Mouse (Mus musculus): ENCODE results near the gene Ciapin1. TPM values are rescaled to one million over a fixed set of nuclear protein-coding genes. Genes with fewer than 3 reads are reported as not detected.

The Ciapin1 gene
- polyA plus RNA-seq, 1 experiment from 2014 or later = 141 TPM

DNA sequence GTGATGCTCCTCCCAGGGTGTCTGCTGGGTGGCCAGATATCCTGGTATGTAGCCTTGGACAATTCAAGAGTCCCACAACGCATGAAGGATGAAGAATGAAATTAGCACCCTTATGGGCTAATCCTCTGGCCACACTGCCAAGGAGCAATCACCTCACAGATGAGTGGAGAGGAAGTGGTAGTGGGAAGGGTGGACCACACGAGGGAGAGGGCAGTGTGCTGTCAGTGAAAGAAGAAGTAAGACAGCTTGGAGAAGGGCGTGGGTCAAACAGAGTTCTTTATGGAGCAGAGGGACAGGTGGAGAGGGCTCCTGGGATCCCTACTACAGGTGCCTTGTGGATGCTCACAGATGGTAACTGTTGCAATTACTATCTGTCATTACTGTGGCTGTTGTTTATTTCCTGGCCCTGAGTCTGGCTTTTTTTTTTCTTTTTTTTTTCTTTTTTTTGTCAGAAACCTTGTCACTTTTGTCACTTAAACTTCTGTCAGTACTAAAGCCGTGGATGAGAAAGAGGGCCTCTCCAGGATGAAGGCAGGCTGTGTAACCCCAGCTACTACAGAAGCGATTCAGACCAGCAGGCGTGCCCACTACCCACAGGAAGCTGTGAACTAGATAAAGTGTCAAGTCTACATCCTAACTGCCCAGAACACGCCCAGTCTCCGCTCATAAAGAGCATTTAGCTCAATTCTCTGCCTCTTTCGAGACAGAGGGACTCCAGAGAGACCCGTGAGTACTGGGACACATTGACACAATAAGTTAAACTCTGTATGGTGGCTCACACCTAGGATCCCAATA, 33.4 kb downstream of the Ciapin1 start:
- 67% methylated on average over 10 of the region's 10 CpGs for WGBS
- Histone ChIP-seq H3K4me1 (no peaks in the 10 kb centered on the region), H3K9me3 (no peaks in the 10 kb centered on the region), H3K4me2 (replicated peaks) (no peak overlapping the region), H3K27me3 (0 out of 2 replicates have a peak, but pooled peaks cover 4% of the 10 kb centered on the region), H3K4me3 (no peak overlapping the region), H3K36me3 (no peaks in the 10 kb centered on the region), H3K9ac (no peak overlapping the region), H3K27ac (no peak overlapping the region)
- ATAC-seq (ENCODE audit: insufficient number of reproducible peaks, insufficient read depth, low FRiP score, low TSS enrichment) = no peak

DNA sequence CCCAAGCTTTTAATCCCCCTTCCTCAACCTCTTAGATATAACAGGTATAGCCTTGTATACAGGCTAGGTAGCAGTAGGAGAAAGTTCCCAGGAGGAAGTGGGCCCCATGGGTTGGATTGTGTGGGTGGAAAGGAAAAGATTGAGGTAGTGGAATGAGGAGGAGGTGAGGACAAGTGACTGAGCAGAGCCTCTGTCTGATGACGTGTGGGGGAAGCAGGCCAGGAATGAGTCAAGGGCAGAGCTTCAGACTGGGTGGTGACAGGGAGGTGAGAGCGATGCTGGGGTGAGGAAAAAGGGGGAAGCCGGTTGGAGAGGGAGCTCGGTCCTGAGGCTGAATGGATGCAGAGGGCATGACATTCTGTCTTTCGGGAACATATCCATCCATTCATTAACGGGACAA, 34.6 kb downstream of the Ciapin1 start:
- Histone ChIP-seq H3K4me3 (no peak overlapping the region), H3K36me3 (no peaks in the 10 kb centered on the region), H3K27ac (no peak overlapping the region), H3K27me3 (0 out of 2 replicates have a peak, but pooled peaks cover 4% of the 10 kb centered on the region), H3K9me3 (no peaks in the 10 kb centered on the region), H3K4me1 (no peaks in the 10 kb centered on the region), H3K9ac (no peak overlapping the region), H3K4me2 (replicated peaks) (no peak overlapping the region)
- no peak for ATAC-seq (ENCODE audit: insufficient number of reproducible peaks, insufficient read depth, low FRiP score, low TSS enrichment)
- WGBS = 72% methylated on average over 6 of the region's 6 CpGs

DNA sequence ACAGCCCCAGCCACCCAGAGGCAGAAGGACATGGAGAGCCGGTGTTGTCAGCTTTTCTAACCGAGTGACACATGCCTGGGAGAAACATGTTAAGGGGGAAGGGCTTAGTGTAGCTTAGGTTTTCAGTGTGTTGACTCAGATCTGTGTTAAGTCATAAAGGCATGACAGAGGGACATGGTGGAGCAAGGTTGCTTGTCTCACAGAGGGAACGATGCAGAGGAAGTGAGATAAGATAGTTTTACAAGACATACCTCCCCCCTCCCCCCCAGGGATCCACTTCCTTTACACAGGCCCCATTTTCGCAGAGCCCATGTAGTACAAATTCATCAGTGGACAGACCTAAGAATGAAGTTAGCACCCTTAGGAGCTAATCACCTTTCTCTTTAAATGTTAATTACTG, 35.8 kb downstream of the Ciapin1 start:
- no peak for ATAC-seq (ENCODE audit: insufficient number of reproducible peaks, insufficient read depth, low FRiP score, low TSS enrichment)
- H3K4me1 ChIP-seq = no peaks in the 10 kb centered on the region
- H3K9me3 ChIP-seq = no peaks in the 10 kb centered on the region
- H3K4me2 ChIP-seq (replicated peaks) = no peak overlapping the region
- H3K27ac ChIP-seq = no peak overlapping the region
- H3K36me3 ChIP-seq = no peaks in the 10 kb centered on the region
- 0 out of 2 replicates have a peak, but pooled peaks cover 4% of the 10 kb centered on the region for H3K27me3 ChIP-seq
- H3K9ac ChIP-seq = no peak overlapping the region
- WGBS = 83% methylated on average over 4 of the region's 4 CpGs
- no peak overlapping the region for H3K4me3 ChIP-seq

DNA sequence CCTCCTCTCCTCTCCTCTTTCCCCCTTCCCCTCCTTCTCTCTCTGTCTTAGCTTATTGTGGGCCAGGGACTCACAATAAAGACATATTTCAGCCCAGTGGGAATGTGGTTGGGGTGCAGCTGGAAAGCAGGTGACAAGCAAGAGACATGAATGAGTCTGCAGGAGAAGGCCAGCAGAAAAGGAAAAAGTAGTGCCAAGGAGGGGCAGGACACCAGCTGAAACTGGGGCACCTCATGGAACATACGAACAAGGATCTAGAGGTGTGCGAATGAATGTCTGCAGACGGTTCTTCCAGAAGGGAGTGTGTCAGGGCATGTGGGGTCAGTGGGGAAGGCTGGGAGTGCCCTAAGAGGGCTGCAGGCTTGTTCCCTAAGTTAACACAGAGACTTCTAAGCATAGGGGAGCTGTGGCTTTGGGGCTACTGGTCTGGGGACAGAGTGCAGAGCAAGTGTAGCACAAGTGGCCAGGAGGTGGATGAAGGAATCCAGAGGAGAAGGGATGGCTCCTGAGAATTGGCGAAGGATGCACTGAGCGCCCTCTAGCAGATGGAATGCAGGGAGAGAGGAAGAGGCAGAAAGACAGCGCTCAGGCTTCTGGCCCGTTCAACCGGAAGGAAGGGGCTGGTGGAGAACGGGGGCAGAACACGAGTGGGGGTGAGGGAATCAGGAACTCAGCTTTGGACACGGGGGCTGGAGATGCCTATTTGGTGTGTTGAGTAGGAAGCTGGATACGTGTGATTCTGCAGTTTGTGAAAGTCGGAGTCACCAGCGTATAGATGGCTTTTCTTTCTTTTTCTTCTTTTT, 36.7 kb downstream of the Ciapin1 start:
- no peak for ATAC-seq (ENCODE audit: insufficient number of reproducible peaks, insufficient read depth, low FRiP score, low TSS enrichment)
- 0 out of 2 replicates have a peak, but pooled peaks cover 4% of the 10 kb centered on the region for H3K27me3 ChIP-seq
- H3K4me3 ChIP-seq = no peak overlapping the region
- 45% methylated on average over 14 of the region's 14 CpGs for WGBS
- no peaks in the 10 kb centered on the region for H3K4me1 ChIP-seq
- H3K36me3 ChIP-seq = no peaks in the 10 kb centered on the region
- no peaks in the 10 kb centered on the region for H3K9me3 ChIP-seq
- no peak overlapping the region for H3K27ac ChIP-seq
- no peak overlapping the region for H3K4me2 ChIP-seq (replicated peaks)
- H3K9ac ChIP-seq = no peak overlapping the region

DNA sequence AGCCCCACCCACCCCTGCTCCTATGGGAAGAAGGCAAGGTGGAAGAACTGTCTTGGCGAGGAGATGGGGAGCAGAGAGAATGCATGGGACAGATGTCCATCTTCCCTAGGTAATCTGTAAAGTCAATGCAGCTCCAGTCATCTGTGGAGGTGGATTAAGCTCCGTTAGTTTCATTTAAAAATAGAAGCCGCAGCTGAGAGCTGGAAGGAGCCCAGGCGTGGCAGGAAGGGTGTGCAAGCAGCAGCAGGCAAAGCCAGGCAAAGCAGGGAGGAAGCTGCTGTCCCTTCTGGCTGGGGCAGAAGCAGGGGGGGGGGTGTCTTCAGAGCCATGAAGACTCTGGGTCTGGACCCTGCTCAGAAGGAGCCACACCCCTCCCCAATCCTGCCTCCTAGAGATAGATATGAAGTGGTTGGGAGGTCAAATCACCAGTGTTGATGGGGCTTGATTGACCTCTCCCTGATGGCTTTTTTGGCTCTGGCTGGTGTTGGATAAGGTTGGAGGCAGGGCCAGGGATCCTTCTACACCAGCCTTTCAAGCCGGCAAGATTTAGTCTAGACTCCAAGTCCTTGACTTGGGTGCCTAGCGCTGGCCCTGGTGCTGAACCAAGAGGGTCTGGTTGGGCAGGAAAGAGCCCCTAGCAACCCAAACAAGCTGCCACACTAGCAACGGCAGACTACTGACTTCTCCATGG, 37.7 kb downstream of the Ciapin1 start:
- no peak overlapping the region for H3K4me2 ChIP-seq (replicated peaks)
- 0 out of 2 replicates have a peak, but pooled peaks cover 4% of the 10 kb centered on the region for H3K27me3 ChIP-seq
- no peaks in the 10 kb centered on the region for H3K9me3 ChIP-seq
- WGBS = 68% methylated on average over 7 of the region's 7 CpGs
- H3K27ac ChIP-seq = no peak overlapping the region
- no peak overlapping the region for H3K9ac ChIP-seq
- H3K4me1 ChIP-seq = no peaks in the 10 kb centered on the region
- H3K36me3 ChIP-seq = no peaks in the 10 kb centered on the region
- no peak for ATAC-seq (ENCODE audit: insufficient number of reproducible peaks, insufficient read depth, low FRiP score, low TSS enrichment)
- no peak overlapping the region for H3K4me3 ChIP-seq

DNA sequence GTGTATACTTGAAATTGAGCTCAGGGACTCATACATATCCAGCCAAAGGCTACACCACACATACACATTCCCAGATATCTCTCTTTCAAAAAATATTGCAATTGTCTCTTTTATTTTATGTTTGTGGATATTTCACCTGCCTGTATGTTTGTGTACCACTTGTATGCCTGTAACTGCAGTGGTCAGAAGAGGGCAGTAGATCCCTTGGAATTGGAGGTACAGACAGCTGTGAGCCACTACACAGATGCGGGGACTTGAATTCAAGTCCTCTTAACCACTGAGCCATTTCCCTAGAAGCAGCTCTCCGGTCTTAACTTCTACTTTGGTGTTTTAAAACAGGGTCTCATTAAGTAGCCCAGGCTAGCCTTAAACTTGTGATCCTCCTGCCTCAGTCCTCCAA, 43.4 kb downstream of the Ciapin1 start:
- no peaks in the 10 kb centered on the region for H3K9me3 ChIP-seq
- no peak overlapping the region for H3K4me2 ChIP-seq (replicated peaks)
- 93% methylated on average over 2 of the region's 2 CpGs for WGBS
- H3K27ac ChIP-seq = no peak overlapping the region
- no peaks in the 10 kb centered on the region for H3K36me3 ChIP-seq
- no peaks in the 10 kb centered on the region for H3K4me1 ChIP-seq
- no peak overlapping the region for H3K9ac ChIP-seq
- no peak overlapping the region for H3K4me3 ChIP-seq
- H3K27me3 ChIP-seq = no peaks in the 10 kb centered on the region
- ATAC-seq (ENCODE audit: insufficient number of reproducible peaks, insufficient read depth, low FRiP score, low TSS enrichment) = no peak

DNA sequence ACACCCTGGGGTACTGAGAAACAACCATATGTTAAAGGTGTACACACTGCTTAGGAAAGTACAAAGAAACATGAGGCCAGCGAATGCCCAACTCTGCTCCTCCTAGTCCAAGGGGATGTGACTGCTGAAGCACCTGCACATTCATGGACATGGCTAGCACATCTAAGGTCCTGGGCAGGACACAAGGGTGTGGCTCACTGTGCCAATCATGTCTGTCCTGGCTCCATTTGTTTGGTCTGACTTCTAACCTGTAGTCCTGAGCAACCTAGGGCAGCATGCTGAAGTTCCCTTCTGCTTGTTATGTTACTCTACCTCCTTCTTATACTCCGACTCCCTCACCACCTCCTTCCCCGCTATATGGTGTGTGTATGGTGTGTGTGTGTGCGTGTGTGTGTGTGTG, 43.8 kb downstream of the Ciapin1 start:
- no peak overlapping the region for H3K4me2 ChIP-seq (replicated peaks)
- WGBS = 93% methylated on average over 4 of the region's 4 CpGs

DNA sequence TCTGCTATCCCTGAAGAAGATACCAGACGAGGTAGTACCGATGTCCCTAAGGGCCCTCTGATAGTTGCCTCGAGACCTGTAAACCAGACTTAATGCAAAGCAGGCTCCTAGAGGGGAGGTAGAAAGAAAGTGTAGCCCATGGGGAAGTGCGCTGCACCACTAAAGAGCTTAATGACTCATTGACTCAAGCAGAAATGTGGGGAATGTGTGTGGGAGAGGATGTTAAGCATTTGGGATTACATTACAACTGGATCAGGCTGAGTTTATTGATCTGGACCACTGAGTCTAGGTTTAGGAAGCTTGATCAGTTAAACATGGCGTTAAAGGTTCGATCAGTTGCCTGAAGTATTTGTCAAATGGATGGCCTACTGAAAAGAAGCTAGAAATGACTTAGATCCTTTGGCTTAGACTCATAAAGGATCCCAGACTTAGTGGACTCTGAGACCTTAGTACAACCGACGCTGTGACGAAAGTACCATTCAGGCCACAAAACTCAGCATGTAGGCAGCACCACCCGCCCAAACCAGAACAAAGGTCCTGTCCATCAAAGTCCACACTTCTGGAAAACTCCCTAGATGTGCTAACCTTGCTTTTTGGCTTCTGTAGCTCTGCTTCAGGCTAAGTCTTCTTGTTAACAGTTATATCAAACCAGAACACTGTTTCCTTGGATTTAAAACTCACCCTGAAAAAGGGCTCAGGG, 48.8 kb downstream of the Ciapin1 start:
- WGBS = 70% methylated on average over 10 of the region's 10 CpGs
- Histone ChIP-seq H3K4me3 (no peak overlapping the region), H3K36me3 (no peaks in the 10 kb centered on the region), H3K27ac (no peak overlapping the region), H3K27me3 (no peaks in the 10 kb centered on the region), H3K4me2 (replicated peaks) (no peak overlapping the region), H3K4me1 (peaks cover 16% of the 10 kb centered on the region; the same call in 1 of the 2 replicates), H3K9me3 (no peaks in the 10 kb centered on the region), H3K9ac (no peak overlapping the region)
- no peak for ATAC-seq (ENCODE audit: insufficient number of reproducible peaks, insufficient read depth, low FRiP score, low TSS enrichment)

More for the DNA sequence above, 43.8 kb downstream of the Ciapin1 start:
- Histone ChIP-seq H3K27me3 (no peaks in the 10 kb centered on the region), H3K27ac (no peak overlapping the region), H3K4me3 (no peak overlapping the region), H3K36me3 (no peaks in the 10 kb centered on the region), H3K9me3 (no peaks in the 10 kb centered on the region), H3K9ac (no peak overlapping the region), H3K4me1 (no peaks in the 10 kb centered on the region)
- no peak for ATAC-seq (ENCODE audit: insufficient number of reproducible peaks, insufficient read depth, low FRiP score, low TSS enrichment)

DNA sequence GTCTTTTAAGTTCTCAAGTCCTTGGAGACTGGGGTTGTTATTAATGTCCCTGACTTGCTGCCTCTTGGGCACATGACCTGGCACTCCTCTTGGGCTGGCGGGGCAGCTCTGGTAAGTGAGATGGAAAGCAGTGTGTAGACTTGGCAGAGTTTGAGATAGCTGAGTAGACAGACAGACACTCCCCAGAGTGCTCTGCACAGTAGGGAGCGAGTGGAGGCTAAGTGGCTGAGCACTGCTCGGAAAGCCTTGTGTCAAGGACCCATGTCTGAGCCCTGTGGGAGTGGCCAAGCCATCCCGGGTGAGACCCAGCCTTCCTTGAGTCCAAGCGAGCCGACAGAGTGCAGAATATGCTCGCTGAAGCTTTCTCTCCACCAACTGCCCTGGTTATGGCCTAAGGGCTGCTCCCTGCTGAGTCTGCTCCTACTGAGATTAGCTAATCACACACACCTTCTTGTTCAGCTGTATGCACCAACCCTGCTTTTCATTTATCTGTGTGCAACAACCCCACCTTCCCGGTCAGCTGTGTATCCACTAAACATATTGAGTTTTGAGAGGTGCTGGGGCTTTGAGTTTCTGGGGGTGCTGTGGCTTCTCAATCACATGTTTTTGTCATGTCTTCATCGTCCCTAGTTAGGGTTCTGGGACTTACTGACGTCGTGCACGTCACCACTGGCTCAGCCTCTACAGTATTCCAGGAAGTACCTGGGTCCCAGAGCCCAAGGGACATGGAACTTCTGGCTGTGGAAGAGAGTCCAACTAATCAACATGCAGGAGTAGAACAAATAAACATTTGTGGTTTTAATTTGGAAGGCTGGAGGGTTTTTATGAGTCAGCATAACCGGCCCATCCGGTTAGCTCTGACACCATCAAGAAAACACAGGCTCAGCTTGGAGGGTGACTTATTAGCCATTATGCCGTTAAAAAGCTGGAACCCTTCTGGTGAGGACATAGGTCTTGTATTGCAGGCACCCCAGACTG, 50.3 kb downstream of the Ciapin1 start:
- H3K36me3 ChIP-seq = no peaks in the 10 kb centered on the region
- WGBS = 56% methylated on average over 15 of the region's 15 CpGs
- H3K4me3 ChIP-seq = no peak overlapping the region
- no peak for ATAC-seq (ENCODE audit: insufficient number of reproducible peaks, insufficient read depth, low FRiP score, low TSS enrichment)
- H3K4me2 ChIP-seq (replicated peaks) = no peak overlapping the region
- no peaks in the 10 kb centered on the region for H3K27me3 ChIP-seq
- no peak overlapping the region for H3K9ac ChIP-seq
- peaks cover 16% of the 10 kb centered on the region; the same call in 1 of the 2 replicates for H3K4me1 ChIP-seq
- no peak overlapping the region for H3K27ac ChIP-seq
- H3K9me3 ChIP-seq = no peaks in the 10 kb centered on the region

DNA sequence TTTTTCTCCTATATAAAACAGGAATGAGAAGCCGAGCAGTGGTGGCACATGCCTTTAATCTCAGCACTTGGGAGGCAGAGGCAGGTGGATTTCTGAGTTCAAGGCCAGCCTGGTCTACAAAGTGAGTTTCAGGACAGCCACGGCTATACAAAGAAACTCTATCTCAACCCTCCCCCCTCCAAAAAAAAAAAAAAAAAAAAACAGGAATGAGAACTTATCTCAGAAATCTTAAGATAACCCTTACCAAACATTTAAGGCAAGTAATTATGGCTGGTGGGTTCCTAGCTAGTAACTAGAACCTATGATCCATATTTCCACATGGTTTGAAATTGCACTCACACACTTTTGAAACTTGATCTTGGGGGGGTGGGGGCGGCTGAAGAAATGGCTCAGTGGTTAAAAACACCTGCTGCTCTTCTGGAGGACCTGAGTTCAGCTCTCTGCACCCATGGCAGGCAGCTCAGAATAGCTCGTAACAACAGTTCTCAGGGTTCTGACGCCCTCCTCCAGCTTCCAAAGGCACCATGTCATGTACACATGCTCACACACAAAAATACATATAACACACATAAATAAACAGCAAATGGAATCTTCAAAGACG, 52.1 kb downstream of the Ciapin1 start:
- no peak overlapping the region for H3K9ac ChIP-seq
- H3K36me3 ChIP-seq = no peaks in the 10 kb centered on the region
- H3K27me3 ChIP-seq = no peaks in the 10 kb centered on the region
- peaks cover 21% of the 10 kb centered on the region for H3K4me1 ChIP-seq
- H3K9me3 ChIP-seq = no peaks in the 10 kb centered on the region
- no peak overlapping the region for H3K4me3 ChIP-seq
- WGBS = 66% methylated on average over 6 of the region's 6 CpGs
- H3K4me2 ChIP-seq (replicated peaks) = no peak overlapping the region
- H3K27ac ChIP-seq = no peak overlapping the region
- ATAC-seq (ENCODE audit: insufficient number of reproducible peaks, insufficient read depth, low FRiP score, low TSS enrichment) = no peak

Data from embryonic facial prominence, embryonic 12.5 days (tissue).